Mouse (Mus musculus) lung, postnatal 14 days (tissue): Measurements from ENCODE around the gene Ccdc194.
A peak's percentile ranks its signal among the peaks of the same experiment; 100 is the strongest.

ENCODE experiments used
- DNase-seq: peaks from one replicate; pipeline ENCODE4 v3.0.0; 2021

The Ccdc194 gene

DNA sequence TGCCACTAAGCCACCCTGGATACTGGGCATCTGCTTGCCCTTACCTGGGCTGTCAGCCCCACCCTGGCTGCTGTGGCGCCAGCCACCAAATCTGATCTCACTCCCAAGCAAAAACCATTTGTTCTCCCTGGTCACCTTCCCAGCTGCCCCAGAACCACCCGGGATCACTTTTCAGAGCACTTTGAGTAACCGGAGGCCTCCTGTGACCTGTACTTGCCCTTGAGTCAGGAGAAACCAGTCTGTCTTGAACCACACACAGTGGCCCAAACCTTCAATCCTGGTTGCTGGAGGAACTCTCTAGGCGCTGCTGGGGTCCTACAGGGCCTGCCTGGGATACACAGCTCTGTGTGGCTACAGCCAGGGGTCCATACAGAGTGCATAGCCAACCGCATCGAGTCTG lies 27.3 kb upstream of the Ccdc194 start:
- DNase-seq: no peak

DNA sequence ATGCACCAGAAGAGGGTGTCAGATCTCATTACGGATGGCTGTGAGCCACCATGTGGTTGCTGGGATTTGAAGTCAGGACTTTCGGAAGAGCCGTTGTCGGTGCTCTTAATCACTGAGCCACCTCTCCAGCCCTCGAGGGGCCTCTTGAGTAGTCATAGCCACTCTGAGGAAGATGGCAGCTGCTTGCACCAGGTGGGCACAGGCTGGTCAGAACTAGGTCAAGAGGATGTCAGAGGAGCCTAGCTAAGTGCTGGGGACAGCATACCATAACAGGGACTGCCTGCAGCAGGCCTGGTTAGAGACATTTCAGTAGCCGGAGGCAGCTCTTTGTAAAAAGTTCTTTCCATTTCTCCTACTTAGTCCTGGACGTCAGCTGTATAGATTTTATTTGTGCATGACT lies 25.2 kb upstream of the Ccdc194 start:
- no peak for DNase-seq

DNA sequence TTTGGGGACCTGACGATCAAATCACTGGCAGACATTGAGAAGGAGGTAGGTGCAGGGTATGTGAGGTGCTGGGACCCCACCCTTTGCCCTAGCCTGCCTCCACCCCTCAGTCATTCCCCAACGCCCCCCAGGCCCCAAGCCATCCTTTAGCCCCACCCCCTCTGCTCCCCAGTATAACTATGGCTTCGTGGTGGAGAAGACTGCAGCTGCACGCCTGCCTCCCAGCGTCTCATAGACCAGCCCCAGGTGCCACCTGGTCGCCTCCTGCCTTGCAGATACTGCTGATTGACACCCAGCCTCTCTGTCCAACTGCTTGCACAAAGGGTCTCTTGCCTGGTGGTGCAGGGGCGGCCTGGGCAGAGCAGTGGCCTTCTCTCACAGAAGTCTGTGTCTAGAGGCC lies 22.1 kb upstream of the Ccdc194 start:
- DNase-seq: no peak

DNA sequence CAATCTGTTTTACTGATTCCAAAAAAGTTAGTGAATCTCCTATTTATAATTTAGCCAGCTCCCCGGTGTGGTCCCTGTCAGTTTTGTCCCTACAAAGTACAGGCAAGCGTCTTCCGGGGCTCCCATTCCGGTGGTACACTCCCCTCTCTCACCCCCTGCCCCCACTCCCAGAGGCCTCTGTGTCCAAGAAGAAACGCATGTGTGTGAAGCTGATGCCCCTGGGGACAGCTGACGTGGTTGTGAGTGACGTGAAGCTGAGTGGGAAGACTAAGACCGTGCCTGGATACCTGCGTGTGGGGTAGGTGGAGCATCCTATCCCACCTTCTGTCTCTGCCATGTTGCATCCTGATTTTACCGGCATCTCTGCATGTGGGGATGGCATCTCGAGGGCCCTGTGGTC lies 19.5 kb upstream of the Ccdc194 start:
- DNase-seq: no peak

DNA sequence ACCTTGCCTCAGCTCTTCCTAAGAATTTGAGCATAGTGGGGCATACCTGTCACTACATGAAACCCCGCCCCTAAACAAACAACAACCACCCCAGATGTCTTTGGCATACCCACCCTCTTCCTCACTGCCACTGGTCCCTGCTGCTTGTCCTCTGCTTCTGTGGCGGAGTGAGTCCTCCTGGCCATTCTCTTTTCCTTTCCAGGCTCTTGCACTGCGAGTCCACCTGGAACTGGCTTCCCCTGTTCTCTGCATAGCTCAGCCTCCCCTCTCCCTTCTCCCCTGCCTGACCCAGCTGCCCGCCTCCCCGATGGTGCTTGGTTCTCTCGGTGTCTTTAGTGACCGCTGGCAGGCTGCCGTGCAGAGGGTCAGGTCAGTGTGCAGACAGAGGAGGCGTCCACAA lies 18.2 kb upstream of the Ccdc194 start:
- DNase-seq: no peak

DNA sequence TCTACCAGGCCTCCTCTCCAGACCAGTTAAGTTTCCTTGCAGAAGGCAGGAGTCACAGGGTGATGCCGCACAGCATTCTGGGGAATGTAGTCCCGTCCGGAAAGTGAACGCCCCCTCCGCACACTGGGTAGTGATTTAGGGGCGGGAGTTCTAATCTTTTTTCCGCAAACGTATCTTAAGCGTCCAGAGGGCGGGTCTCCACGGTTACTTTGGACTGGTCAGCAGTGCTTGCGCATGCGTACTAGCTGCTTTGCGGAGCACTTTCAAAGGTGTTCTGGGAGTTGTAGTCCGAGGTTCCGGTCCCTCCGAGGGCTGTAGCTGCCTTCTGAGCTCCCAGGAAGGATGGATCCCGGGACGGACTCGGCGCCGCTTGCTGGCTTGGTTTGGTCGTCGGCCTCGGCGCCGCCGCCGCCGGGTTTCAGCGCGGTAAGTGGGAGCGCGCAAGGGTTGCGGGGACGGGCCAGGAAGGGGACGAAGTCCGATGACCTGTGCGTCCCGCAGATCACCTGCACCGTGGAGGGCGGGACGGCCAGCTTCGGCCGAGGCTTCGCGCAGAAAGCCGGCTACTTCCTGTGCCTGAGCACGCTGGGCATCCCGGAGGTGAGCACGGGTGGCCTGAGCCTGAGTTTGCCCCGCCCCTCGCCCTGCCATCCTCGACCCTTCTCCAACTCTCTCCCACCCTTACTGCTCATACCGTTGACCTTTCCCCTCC lies 17.3 kb upstream of the Ccdc194 start, which contains the start of gene Mvb12a:
Gene Mvb12a, plus strand, starts transcription at position 291 of the 712 bp plus-strand sequence.
- peak; percentile 96 for DNase-seq

DNA sequence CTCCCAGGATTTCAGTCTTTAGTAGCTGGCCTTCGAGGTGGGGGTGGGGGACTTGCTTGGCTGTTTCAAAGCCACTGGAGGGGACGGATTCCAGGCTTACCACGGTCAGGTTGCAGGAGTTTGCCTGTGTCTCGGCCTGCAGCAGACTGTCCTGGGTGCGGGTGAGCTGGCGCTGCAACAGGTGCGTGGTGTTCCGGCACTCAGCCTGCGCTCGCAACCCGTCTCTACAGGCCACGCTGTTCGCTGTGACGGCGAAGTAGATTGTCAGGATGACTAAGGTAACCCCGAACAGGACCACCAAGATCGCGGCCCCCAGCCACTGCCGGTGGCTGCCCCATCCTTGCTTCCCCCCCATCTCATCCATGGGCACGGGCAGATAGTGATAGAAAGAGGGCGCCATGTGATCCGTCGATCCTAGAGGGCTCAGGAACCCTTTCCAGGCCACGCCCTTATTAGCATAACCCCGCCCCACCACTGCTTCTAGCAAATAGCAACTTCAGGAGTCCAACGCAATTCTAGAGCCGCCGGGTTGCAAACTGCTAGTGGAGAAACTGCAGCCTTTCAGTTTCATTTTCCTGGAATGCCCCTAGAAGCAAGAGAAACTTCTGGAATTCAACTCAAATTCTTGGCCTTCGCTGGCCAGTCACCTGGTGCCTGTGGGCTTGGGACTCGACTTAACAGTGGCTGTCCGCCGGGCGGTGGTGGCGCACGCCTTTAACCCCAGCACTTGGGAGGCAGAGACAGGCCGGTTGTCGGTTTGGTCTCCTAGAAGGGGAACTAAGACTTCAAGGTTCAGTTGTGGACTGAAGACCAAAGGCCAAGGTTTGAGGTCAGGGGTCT lies 11.7 kb upstream of the Ccdc194 start, which contains the start of gene Bst2:
Gene Bst2, minus strand, starts transcription at position 429 of the 840 bp plus-strand sequence.
- DNase-seq: peak; percentile 92

DNA sequence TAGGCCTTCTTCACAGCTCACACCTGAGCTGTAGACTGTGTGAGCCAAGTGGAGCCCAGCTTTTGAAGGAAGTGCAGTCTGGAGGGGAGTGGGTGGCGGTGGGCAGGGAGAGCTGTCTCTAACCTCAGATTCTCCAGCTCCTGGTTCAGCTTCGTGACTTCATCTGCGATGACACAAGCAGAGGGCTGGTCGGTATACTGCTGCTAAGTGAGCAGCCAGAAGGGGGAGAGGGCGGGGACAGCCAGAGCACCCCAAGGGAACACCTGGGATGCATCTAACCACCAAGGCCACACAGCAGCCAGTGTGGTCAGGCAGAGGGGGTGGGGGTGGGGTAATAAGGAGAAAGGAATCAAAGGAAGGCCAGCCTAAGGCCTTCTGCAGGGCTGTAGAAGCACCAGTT lies 10.2 kb upstream of the Ccdc194 start:
- DNase-seq: no peak

DNA sequence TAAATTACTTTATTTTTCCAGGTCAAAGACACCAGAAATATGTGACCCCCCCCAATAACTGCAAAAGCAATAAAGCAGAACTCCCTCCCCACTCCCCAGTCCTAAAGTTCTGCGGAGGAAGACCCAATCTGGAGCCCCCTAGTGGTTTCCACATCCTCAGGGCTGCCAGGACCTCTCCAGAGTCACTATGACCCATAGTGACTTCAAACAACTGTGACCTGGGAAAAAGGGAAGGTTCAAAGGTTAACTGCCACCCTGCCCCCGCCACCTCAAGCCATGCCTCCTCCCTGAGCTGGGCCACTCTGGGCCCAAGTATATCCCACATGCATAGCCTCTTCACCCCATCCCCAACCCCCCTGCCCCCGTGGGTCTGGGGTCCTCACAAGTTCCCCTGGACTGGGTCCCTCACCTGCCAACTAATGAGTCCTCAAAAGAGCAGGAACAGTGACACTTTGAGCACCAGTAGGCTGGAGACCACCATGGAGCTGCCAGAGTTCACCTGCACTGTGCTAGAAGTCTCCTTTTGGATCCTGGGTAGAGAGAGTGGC lies 8.8 kb upstream of the Ccdc194 start:
- DNase-seq: no peak

DNA sequence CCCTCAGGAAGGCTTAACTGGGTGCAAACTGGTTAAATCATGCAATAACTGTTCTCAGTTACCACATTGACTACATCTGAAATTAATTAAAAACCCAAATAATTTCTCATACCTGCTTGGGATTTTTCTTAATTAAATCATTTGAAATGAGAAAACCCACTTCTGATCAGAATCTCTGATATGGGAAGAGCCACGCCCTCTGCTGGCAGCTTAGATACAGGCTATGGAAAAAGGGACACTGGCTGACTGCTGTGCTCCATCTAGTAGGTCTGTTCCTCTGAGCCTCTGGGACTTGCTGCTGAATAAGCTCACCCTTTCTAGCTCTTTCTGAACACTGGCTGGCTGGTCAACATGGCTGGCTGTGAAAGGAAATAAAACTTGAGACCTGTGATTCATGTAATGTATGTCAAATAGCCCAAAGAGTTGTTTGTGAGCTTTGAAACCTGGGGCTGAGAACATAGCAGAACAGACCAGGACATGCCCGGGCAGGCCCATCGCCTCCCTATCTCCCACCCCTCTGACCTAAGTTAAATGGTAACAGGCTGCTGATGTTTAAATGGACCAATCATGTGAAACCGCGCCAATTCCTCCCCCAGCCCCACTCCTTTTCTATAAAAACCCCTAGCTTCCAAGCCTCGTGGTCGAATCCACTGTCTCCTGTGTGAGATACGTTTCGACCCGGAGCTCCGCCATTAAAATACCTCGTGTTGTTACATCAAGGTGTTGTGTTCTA lies 5.4 kb upstream of the Ccdc194 start:
- peak; percentile 46 for DNase-seq

DNA sequence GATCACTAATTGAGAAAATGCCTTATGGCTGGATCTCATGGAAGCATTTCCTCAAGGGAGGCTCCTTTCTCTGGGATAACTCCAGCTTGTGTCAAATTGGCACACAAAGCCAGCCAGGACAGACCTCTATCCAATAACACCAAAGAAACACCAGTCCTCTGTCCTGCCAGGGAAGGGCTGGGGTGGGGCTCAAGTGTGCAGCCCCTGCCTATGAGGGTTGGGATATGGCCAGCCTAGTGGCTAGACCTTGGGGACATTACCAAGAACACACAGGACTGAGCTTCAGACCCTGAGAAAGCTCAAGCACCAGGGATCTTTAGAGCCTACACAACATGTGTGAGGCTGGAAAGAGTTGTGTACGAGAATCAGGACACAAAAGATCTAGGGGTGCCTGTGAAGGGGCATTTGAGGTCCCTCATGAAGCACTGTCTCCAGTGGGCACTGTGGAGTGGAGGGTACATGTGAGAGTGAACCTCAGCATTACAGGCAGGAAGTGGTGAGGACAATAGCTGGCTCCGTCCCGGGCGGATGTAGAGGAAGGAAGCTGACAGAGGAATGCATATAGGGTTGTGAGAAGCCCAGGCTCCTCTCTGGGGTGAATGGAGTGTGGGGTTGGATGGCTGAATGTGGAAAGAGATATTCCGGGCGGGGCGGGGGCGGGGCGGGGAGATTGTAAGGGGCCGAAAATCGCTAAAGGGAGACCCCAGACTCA lies 3.0 kb upstream of the Ccdc194 start:
- DNase-seq: peak; percentile 59

DNA sequence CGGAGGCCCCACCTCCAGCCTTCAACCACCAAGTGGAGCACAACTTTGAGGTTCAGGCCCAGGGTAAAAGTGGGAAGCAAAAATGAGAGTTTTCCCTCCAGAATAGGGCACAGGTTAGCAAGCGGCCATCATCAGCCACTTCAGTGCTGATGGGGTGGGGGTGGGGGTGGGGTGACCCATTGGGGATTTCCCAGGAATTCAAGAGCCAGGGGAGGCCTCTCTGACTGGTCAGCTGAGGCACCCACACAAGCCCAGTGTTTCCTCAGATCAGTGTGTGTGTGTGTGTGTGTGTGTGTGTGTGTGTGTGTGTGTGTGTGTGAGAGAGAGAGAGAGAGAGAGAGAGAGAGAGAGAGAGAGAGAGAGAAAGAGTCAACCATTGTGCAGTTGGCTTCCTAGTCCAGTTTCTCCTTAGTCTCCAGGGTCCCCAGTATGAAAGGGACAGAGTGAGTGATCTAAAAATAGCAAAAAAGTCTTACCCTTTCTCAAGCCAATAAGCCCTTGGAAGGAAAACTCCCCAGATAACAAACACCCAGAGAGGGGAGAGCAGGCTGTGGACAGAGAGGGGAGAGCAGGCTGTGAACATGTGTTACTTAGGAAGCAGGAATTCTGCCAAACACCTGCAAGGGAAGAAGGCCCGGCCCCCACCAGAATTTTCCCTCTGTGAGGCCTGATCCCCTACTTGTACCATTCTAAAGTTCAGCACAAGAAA lies 1.8 kb upstream of the Ccdc194 start:
- DNase-seq: no peak

DNA sequence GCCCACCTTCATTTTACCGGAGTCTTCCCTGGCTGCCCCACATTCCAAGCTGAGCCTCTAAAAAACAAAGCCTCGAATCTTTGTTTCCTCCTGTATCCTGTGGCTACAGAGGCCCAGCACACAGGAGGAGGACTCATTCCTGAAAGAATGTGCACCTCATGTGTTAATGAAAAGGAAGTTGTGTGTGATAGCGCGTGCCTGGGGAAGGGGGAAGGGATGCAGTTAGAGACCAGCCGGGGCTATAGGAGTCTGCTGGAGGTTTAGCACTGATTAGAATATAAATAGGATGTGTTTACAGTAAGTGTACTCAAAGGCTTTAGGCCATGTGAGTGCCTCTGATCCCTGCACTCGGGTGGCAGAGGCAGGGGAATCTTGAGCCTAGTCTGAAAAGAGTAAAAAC lies 761 bp upstream of the Ccdc194 start:
- DNase-seq: no peak

DNA sequence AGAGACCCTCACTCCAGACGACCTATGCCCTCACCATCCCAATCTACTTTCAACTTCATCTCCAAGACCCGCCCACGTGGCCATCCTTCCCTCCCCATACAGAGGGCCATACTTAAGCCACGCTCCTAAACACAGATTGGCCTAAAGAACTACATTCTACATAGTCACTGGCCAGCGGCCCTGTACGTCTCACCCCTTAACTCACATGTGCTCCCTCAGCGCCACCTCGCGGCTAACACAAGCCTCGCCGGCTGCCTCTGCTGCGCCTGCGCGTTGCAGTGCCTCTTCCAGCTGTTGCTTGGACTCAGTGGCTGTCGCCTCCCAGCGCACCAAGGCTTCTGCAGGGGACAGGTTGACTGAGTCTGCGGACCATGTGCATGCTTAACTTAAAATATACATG lies 3.9 kb downstream of the Ccdc194 start:
- DNase-seq: peak; percentile 98

DNA sequence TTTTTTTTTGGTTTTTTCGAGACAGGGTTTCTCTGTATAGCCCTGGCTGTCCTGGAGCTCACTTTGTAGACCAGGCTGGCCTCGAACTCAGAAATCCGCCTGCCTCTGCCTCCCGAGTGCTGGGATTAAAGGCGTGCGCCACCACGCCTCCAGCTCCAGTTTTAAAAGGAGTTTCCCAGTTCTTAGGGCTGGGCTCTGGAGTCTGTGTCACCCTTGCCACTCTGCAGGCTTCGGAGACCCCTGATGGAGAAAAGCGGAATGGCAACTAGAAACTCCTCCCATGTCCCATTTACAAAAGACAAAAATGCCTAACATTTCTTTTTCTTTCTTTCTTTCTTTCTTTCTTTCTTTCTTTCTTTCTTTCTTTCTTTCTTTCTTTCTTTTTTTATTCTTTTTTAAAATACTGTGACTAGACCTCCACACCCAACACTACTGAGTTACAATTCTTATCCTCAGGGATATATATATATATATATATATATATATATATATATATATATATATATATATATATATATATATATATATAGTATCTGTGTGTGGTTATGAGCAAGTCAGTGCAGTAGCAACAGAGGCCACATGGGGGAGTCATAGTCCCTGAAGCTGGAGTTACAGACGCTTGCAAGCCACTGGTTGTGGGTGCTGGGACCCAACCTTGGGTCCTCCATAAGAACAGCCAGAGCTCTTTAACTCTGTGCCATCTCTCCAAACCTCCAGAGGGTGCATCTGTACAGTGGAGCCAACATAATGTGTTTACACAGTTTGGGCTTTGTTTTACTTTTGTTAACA lies 6.3 kb downstream of the Ccdc194 start:
- DNase-seq: peak; percentile 83

DNA sequence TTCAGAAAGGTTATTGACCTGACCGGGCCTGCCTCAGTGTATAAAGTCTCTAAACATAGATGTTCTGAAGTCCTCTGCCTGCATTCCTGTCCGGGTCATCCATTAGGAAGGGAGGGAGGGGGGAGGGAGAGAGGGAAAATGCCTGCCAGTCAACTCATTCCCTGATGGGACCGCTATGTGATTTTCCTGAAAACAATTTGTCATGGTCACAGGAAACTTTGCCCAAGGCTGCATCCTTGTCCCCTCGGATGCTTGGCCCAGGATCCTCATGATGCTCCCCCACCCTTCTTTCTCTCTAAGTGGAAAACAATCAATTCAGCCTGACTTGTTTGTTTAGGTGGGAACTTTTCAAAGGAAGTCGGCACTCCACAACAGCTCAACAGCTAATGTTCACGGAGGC lies 8.7 kb downstream of the Ccdc194 start:
- DNase-seq: no peak

DNA sequence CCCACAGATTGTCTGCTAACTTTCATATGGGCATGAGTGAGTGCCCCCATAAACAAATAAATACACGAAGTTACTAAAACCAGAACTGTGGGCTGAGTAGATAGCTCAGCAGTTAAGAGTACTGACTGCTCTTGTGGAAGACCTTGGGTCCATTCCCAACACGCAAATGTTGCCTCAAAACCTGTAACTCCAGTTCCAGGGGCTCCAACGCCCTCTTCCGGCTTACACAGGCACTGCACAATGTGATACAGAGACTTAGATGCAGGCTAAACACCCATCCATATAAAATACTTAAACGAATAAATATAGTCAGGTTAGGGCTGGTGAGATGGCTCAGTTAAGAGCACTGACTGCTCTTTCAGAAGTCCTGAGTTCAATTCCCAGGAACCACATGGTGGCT lies 10.5 kb downstream of the Ccdc194 start:
- DNase-seq: no peak

DNA sequence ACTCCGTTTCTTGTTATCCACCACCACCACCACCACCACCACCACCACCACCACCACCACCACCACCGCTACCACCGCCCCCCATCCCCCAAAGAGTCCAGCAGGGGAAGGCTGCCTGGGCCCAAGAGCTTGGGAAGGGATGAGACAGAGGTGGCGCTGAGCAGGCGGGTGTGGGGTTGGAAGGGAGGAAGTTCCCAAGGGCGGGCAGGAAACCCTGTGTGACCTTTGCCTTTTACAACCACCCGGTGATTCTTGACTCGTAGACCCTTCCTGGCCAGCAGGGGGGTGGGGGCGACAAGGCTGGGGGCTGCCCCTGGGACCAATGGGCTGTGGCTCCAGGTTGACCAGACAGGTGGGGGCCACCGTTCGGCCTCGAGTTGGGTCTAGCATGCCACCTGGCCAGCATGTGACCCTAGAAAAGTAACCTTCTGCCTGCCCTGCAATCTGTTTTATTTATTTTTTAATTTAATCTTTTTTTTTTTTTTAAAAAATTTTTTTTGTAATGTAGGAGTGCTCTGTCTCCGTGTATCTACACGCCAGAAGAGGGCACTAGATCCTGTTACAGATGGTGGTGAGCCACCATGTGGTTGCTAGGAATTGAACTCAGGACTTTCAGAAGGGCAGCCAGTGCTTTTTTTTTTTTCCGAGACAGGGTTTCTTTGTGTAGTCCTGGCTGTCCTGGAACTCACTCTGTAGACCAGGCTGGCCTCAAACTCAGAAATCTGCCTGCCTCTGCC lies 12.3 kb downstream of the Ccdc194 start:
- DNase-seq: no peak

DNA sequence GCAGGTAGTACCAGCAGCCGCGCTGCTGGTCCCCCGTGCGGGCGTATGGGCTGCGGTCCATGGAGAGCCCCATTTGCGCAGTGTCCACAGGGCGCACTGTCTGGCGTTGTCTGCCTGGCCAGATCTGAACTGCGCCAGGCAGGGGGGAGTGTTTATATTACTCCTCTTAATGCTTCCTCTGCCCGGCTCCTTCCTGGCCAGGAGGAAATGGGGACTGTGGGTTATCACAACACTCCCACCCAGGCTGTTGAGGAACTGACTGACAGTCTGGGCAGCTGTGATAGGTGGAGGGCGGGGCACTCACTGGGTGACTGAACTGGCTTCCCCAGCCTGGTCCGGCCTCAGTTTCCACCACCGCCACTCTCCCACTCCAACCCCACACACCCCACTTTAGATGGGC lies 13.9 kb downstream of the Ccdc194 start, which contains the start of gene Plvap:
Gene Plvap, minus strand, starts transcription at position 109 of the 400 bp plus-strand sequence.
- peak; percentile 62 for DNase-seq

DNA sequence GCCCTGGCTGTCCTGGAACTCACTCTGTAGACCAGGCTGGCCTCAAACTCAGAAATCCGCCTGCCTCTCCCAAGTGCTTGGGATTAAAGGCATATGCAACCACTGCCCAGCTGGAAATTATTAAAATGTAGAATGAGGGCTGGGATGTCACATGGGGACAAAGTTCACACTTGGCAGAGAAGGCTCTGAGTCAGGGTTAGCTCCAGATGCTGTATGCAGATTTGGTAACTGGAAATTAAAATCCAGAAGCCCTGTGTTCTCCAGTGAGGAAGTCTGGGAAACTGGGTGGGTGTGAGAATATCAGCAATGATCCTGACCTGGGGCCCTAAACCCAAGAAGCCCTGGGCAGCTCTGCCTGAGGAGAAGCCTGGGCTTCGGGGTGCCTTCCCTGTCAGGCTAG lies 16.2 kb downstream of the Ccdc194 start:
- DNase-seq: no peak
